Mouse (Mus musculus): ENCODE results near the gene Lypd6b. TPM values are rescaled to one million over a fixed set of nuclear protein-coding genes. Genes with fewer than 3 reads are reported as not detected.

Lypd6b gene
- under 1 TPM; 0.23 to 0.24 TPM for total RNA-seq (2021)

- DNase-seq = no peak
These were observed at the start of gene Lypd6b for GRCm38 (mm10) chr2:49787376-49788050. TSS of gene Lypd6b (plus strand) at chr2:49787688.

- no peak for DNase-seq
These were observed 48.4 kb upstream of the Lypd6b start for GRCm38 (mm10) chr2:49739046-49739445.

- DNase-seq = no peak
These were observed 46.5 kb upstream of the Lypd6b start for GRCm38 (mm10) chr2:49741026-49741425.

- DNase-seq = no peak
These were observed 45.4 kb upstream of the Lypd6b start for GRCm38 (mm10) chr2:49741895-49742734.

- DNase-seq = no peak
These were observed 44.6 kb upstream of the Lypd6b start for GRCm38 (mm10) chr2:49742919-49743318.

- no peak for DNase-seq
These were observed 43.7 kb upstream of the Lypd6b start for GRCm38 (mm10) chr2:49743775-49744174.

GRCm38 (mm10) chr2:49744251-49745093, 43.0 kb upstream of the Lypd6b start:
- DNase-seq = no peak

- DNase-seq = no peak
These were observed 42.2 kb upstream of the Lypd6b start for GRCm38 (mm10) chr2:49745094-49745781.

GRCm38 (mm10) chr2:49746947-49747346, 40.5 kb upstream of the Lypd6b start:
- DNase-seq = no peak

GRCm38 (mm10) chr2:49747670-49748069, 39.8 kb upstream of the Lypd6b start:
- no peak for DNase-seq

- peak; percentile 45 for DNase-seq
These were observed 38.7 kb upstream of the Lypd6b start for GRCm38 (mm10) chr2:49748628-49749342.

- DNase-seq = no peak
These were observed 37.5 kb upstream of the Lypd6b start for GRCm38 (mm10) chr2:49749730-49750576.

- no peak for DNase-seq
These were observed 35.8 kb upstream of the Lypd6b start for GRCm38 (mm10) chr2:49751544-49752210.

GRCm38 (mm10) chr2:49752211-49752607, 35.3 kb upstream of the Lypd6b start:
- DNase-seq = no peak

GRCm38 (mm10) chr2:49753062-49753461, 34.4 kb upstream of the Lypd6b start:
- DNase-seq = no peak

- DNase-seq = no peak
These were observed 32.4 kb upstream of the Lypd6b start for GRCm38 (mm10) chr2:49755054-49755453.

GRCm38 (mm10) chr2:49757616-49758015, 29.9 kb upstream of the Lypd6b start:
- DNase-seq = no peak

- DNase-seq = peak; percentile 54
These were observed 23.0 kb upstream of the Lypd6b start for GRCm38 (mm10) chr2:49764331-49764946.

GRCm38 (mm10) chr2:49768916-49769315, 18.6 kb upstream of the Lypd6b start:
- DNase-seq = no peak

GRCm38 (mm10) chr2:49770440-49770839, 17.0 kb upstream of the Lypd6b start:
- DNase-seq = no peak

All from heart, postnatal 4 days (tissue).